Mouse (Mus musculus): ENCODE measurements around the gene Trib3. TPM values are rescaled to one million over a fixed set of nuclear protein-coding genes. Genes with fewer than 3 reads are reported as not detected.

Gene Trib3
- polyA plus RNA-seq, 1 experiment from 2014 or later = 2.6 TPM

DNA sequence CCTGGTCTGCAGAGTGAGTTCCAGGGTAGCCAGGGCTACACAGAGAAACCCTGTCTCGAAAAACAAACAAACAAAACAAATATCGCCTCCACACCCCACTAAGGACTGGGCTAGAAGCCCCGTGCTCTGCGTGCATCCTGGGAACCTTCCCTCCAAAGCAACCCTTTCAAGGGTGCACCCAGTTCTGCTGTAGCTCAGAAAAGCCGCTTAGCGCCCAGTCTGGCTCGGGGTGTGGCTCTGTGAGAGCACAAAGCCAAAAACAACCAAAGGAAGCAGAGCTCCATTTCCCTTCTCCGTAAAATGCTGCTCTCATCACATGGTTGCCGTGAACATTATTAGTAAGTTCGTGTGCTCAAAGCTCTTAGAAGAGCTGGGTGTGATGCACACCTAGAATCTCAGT lies 529 bp upstream of the Trib3 start:
- no peaks in the 10 kb centered on the region for H3K36me3 ChIP-seq
- no peaks in the 10 kb centered on the region for H3K9me3 ChIP-seq (replicated peaks)
- peaks cover 23% of the 10 kb centered on the region for H3K4me1 ChIP-seq
- DNase-seq (ENCODE audit: low spot score) = no peak
- 10% methylated on average over 10 of the region's 10 CpGs for WGBS
- peak overlapping the region; percentile 58; the same call in 1 of the 2 replicates for H3K27ac ChIP-seq
- H3K4me3 ChIP-seq = peak overlapping the region; percentile 70
- H3K27me3 ChIP-seq (ENCODE audit: low read depth, poor library complexity, severe bottlenecking) = peaks cover 36% of the 10 kb centered on the region

DNA sequence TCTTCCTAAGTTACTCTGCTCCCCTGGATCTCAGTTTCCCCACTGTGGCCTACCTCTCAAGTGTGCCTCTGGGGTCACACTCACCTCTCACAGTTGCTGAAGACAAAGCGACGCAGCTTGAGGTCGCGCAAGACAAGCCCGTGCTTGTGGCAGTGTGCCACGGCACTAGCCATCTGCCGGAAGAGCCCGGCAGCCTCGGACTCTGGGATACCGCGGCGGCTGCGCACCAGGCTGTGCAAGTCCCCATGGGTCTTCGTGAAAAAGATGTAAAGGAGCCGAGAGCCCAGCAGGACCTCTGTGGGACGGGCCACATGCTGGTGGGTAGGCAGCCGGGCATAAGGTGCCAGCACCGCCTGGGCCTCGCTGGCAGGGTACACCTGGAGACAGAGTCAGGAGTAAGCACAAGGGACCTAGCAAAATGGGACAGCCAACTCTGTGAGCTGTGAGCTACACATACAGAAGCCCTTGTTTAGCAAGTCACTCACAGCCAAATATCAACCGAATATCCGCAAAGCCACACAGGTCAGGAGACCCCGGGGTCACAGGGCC lies 4.1 kb downstream of the Trib3 start:
- 90% methylated on average over 22 of the region's 22 CpGs for WGBS
- Histone ChIP-seq H3K27me3 (ENCODE audit: low read depth, poor library complexity, severe bottlenecking) (peaks cover 30% of the 10 kb centered on the region), H3K4me1 (peaks cover 17% of the 10 kb centered on the region), H3K27ac (no peak overlapping the region), H3K4me3 (no peak overlapping the region), H3K9me3 (replicated peaks) (no peaks in the 10 kb centered on the region), H3K36me3 (no peaks in the 10 kb centered on the region)
- DNase-seq (ENCODE audit: low spot score) = no peak

DNA sequence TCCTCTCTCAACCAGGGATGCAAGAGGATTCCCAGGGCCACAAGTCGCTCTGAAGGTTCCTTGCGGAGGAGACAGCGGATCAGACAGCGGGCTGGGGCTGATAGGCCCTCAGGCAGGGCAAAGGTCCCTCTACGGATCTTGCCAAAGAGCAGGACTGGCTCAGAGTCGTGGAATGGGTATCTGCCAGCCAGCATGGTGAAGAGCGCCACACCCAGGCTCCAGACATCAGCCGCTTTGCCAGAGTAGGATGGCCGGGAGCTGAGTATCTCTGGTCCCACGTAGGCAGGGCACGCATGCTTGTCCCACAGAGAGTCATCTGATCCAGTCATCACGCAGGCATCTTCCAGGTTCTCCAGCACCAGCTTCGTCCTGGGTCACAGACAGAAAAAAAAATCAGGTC lies 5.5 kb downstream of the Trib3 start:
- H3K36me3 ChIP-seq = no peaks in the 10 kb centered on the region
- H3K27me3 ChIP-seq (ENCODE audit: low read depth, poor library complexity, severe bottlenecking) = peaks cover 32% of the 10 kb centered on the region
- H3K27ac ChIP-seq = no peak overlapping the region
- 85% methylated on average over 13 of the region's 13 CpGs for WGBS
- H3K4me1 ChIP-seq = peaks cover 5% of the 10 kb centered on the region
- H3K4me3 ChIP-seq = no peak overlapping the region
- DNase-seq (ENCODE audit: low spot score) = no peak
- no peaks in the 10 kb centered on the region for H3K9me3 ChIP-seq (replicated peaks)

DNA sequence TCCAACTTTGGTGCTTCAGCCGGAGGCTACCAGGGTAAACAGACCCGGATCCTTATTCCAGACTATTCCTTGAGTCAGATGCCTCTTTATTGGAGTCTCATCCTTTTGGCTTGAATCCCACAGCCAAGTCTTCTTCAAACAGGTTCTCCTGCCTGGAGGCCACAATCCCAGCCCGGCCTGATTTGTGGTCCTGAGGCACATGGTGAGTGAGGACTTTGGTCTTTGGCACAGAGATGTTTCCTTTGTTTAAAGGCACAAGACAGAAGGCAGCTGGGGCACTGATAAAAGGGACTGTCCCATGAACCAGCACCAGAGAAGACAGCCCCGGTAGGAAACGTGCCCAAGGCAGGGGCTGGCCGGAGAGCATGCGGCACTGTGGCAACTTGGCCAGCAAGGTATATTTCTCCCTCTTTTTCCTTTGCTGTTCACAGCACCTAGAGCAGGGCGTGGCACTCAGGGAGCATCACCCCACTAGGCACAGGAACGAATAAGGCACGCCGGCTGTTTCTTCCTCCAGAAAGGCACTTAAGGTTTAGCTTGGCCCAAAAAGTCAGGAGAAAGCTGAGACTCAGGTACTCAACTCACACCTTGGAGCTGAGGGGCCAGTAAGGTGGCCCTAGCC lies 6.1 kb downstream of the Trib3 start:
- H3K27ac ChIP-seq = no peak overlapping the region
- H3K27me3 ChIP-seq (ENCODE audit: low read depth, poor library complexity, severe bottlenecking) = peaks cover 27% of the 10 kb centered on the region
- H3K9me3 ChIP-seq (replicated peaks) = no peaks in the 10 kb centered on the region
- DNase-seq (ENCODE audit: low spot score) = no peak
- WGBS = 87% methylated on average over 11 of the region's 11 CpGs
- no peaks in the 10 kb centered on the region for H3K36me3 ChIP-seq
- H3K4me1 ChIP-seq = peaks cover 2% of the 10 kb centered on the region; the same call in 1 of the 2 replicates
- H3K4me3 ChIP-seq = no peak overlapping the region

DNA sequence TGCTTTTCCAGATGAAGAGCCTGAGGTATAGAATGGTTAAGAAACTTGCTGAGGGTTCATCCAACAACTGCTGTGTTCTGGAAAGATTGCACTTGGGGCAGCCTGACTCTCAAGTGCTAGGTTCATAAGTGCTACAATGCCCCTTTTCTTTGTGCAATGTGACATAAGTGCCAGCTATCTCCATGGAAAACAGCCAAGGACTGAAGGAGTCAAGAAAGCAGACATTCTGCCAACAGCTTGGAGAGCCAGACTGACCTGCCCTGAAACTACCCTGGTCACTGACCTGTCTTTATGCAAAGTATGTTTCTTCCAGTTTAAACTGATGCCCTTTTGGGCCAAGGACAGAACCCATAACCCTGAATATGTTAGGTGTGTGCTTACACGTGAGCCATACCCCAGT lies 7.0 kb downstream of the Trib3 start:
- Histone ChIP-seq H3K9me3 (replicated peaks) (no peaks in the 10 kb centered on the region), H3K36me3 (no peaks in the 10 kb centered on the region), H3K27me3 (ENCODE audit: low read depth, poor library complexity, severe bottlenecking) (peaks cover 19% of the 10 kb centered on the region), H3K27ac (no peak overlapping the region), H3K4me1 (peaks cover 7% of the 10 kb centered on the region), H3K4me3 (no peak overlapping the region)
- DNase-seq (ENCODE audit: low spot score) = no peak
- WGBS = 80% methylated on average over 1 of the region's 1 CpGs

DNA sequence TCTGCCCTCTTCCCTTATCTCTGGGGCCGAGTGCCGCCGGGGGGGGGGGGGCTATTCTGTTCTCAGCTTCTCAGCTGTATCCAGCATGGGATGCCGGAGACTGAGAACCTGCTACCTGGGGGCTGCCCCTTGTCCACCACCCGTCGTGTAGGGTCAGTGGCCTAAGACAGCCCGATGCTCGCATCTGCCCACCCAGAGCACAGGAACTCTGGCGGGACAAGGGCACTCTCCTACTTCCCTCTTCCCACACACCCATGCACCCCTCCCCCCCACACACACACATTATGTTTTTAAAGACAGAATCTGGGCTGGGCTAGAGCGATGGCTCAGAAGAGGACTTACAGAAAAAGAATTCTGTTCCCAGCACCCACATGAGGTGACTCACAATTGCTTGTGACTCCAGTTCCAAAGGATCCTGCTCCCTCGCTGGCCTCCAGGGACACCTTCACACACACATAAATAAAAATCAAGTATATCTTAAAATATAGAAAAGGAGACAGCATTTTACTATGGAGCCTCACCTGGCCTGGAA lies 8.5 kb downstream of the Trib3 start:
- H3K9me3 ChIP-seq (replicated peaks) = no peaks in the 10 kb centered on the region
- WGBS = 58% methylated on average over 11 of the region's 11 CpGs
- no peak for DNase-seq (ENCODE audit: low spot score)
- peaks cover 7% of the 10 kb centered on the region for H3K36me3 ChIP-seq
- H3K4me3 ChIP-seq = no peak overlapping the region
- H3K4me1 ChIP-seq = peaks cover 22% of the 10 kb centered on the region
- peaks cover 17% of the 10 kb centered on the region for H3K27me3 ChIP-seq (ENCODE audit: low read depth, poor library complexity, severe bottlenecking)
- no peak overlapping the region for H3K27ac ChIP-seq

DNA sequence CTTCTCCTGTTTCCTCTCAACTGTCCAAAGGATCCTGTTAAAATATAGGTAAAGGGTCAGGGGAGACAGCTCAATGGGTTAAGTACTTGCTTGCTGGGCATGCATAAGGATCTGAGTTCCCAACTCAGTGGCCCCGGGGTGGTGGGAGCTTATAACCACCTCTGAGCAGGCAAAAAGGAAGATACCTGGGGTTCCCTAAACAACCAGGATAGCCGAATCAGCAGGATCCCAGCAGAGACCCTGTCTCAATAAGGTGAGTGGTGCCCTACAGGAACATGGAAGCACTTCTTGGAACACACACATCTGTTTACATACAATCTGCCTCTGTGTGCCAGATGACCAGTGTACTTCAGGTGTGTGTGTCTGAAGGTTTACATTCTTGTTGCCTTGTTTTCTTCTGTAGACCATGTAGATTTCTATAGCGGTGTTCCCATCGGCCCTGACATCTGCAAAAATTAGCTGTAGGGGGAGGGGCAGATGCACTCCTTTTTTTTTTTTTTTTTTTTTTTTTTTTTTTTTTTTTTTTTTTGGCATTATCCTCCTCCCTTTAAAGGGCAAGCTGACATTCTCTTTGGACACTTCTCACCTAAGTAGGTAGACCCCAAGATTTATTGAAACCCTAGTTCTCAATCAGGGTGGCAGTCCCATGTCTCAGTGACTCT lies 10.4 kb downstream of the Trib3 start:
- 75% methylated on average over 4 of the region's 4 CpGs for WGBS
- DNase-seq (ENCODE audit: low spot score) = no peak
- H3K27me3 ChIP-seq (ENCODE audit: low read depth, poor library complexity, severe bottlenecking) = peaks cover 17% of the 10 kb centered on the region
- H3K4me3 ChIP-seq = no peak overlapping the region
- H3K4me1 ChIP-seq = peaks cover 23% of the 10 kb centered on the region
- H3K9me3 ChIP-seq (replicated peaks) = no peaks in the 10 kb centered on the region
- H3K27ac ChIP-seq = no peak overlapping the region
- H3K36me3 ChIP-seq = peaks cover 25% of the 10 kb centered on the region

DNA sequence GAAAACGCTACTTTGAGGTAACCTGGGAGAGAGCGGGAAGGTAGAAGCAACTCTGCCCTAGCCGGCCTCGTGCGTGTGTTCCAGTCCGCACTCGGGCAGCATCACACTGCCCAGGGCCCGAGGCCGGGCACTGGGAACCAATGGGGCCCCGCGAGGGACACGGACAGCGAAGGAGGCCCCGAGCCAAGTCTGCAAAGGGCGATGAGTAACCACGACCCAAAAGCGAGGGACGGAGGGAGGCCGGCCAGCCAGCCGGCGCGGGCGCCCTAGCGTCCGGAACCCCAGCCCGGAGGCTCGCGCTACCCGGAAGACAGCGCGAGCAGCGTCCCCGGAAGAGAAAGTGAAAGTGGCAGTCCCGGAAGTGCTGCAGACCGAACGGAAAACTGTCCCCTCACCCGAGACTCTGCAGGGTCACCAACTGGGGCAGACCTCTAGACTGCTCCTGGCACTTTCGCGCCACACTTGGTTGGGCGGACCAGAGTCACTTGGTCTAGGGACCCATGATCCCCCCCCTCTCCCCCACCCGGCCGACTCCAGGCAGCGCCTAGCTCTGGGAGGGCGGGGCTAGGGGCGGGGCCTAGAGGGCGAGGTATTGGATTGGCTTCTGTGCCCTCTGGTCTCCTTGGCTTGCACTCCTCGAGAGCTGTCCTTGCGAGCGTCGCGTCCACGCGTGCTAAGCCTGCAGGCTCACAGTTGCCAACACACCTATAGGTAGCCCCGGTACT lies 11.6 kb downstream of the Trib3 start, which contains the start of gene Rbck1:
Rbck1 (minus strand) TSS at position 553 of the 725 bp plus-strand sequence.
- peaks cover 37% of the 10 kb centered on the region for H3K36me3 ChIP-seq
- under 1% methylated on average over 54 of the region's 54 CpGs for WGBS

DNA sequence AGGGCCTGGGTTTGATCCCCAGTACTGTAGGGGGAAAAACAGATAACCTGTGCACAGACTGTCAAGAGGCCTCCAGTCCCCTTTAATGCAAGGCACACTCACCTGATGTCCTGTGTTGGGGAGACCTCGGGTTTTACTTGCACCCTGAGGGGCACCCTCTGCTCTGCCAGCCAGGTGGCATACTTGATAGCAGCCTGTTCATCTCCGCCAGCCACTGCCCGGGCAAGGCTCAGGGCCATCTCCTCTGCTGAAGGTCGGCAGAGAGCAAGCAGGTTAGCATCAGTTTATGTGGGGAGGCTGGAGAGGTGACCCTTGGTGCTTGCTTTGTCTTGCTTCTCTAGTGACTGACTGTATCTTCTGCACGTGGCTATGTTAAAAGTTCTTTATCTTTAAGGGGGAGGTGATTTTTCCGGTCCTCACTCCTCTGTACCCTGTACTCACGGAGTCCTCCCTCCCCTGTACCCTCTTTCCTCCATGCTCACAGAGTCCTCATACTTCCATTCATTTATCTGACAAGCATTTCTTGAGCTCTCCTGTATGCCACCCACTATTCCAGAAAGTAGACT lies 12.9 kb downstream of the Trib3 start:
- 0 out of 2 replicates have a peak overlapping the region, but pooled peaks have one; percentile 93 for H3K27ac ChIP-seq
- 70% methylated on average over 7 of the region's 7 CpGs for WGBS
- H3K9me3 ChIP-seq (replicated peaks) = no peaks in the 10 kb centered on the region
- peaks cover 17% of the 10 kb centered on the region for H3K27me3 ChIP-seq (ENCODE audit: low read depth, poor library complexity, severe bottlenecking)
- H3K36me3 ChIP-seq = peaks cover 50% of the 10 kb centered on the region
- H3K4me3 ChIP-seq = peak overlapping the region; percentile 71
- H3K4me1 ChIP-seq = peaks cover 23% of the 10 kb centered on the region
- DNase-seq (ENCODE audit: low spot score) = no peak

More for the DNA sequence above, 11.6 kb downstream of the Trib3 start, which contains the start of gene Rbck1:
- Histone ChIP-seq H3K4me3 (peak within 1 kb of the TSS; percentile 71), H3K9me3 (replicated peaks) (no peaks in the 10 kb centered on the region), H3K4me1 (peaks cover 23% of the 10 kb centered on the region), H3K27me3 (ENCODE audit: low read depth, poor library complexity, severe bottlenecking) (peaks cover 17% of the 10 kb centered on the region), H3K27ac (peak within 1 kb of the TSS; percentile 93)
- DNase-seq (ENCODE audit: low spot score) = peak; percentile 90

DNA sequence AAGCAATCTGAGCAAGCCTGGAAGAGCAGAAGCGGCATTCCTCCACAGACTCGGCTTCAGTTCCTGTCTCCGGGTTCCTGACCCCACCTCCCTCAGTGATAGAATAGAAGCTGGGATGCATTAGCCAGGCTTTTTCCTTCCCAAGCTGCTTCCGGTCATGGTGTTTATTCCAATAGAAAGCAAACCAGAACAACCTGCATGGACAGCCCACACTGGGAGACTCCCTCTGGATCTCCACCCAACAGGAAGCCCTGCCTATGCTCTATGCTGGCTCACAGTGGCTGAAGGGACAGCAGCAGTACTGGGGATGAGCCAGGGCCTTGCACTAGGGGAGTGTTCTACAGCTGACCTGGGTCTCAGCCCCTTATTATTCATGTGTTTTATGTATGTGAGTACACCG lies 15.9 kb downstream of the Trib3 start:
- Histone ChIP-seq H3K27me3 (ENCODE audit: low read depth, poor library complexity, severe bottlenecking) (no peaks in the 10 kb centered on the region), H3K36me3 (peaks cover 80% of the 10 kb centered on the region), H3K4me1 (peaks cover 23% of the 10 kb centered on the region), H3K4me3 (no peak overlapping the region), H3K27ac (no peak overlapping the region), H3K9me3 (replicated peaks) (no peaks in the 10 kb centered on the region)
- WGBS = 81% methylated on average over 5 of the region's 5 CpGs
- DNase-seq (ENCODE audit: low spot score) = no peak

DNA sequence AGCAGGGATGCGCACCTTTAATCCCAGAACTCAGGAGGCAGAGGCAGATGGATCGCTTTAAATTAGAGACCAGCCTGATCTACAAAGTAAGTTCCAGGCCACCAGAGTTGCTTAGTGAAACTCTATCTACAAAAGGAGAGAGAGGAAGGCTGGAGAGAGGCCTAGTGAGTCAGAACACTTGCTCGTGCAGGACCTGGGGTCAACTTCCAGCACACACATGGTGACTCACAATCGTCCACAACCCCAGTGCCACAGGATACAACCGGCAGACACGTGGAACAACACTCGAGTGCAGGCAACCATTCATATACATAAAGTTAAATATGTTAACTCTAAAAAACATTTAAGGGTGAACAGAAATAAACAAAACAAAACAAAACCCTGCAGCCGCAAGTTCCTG lies 17.2 kb downstream of the Trib3 start:
- H3K4me1 ChIP-seq = peaks cover 13% of the 10 kb centered on the region
- DNase-seq (ENCODE audit: low spot score) = no peak
- no peak overlapping the region for H3K27ac ChIP-seq
- H3K27me3 ChIP-seq (ENCODE audit: low read depth, poor library complexity, severe bottlenecking) = no peaks in the 10 kb centered on the region
- WGBS = 94% methylated on average over 8 of the region's 8 CpGs
- H3K36me3 ChIP-seq = peaks cover 93% of the 10 kb centered on the region
- no peak overlapping the region for H3K4me3 ChIP-seq
- no peaks in the 10 kb centered on the region for H3K9me3 ChIP-seq (replicated peaks)

DNA sequence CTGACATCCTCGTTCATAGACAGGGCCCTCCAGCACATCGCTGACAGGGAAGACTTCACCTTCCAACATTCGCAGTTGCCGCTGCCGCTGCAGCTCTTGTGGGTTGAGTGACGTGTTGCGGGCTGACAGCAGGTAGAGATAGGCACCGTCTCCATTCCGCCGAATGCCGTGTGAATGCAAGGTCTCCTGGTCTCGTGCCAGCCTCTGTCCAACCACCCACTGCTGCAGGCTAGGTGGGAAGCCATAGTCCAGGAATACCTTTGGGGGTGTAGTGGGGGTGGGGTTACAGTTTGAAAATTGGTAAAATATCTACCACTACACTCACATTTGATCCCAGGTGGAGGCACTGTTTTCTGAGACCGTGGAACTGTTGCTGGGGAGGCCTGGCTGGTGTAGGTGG lies 17.7 kb downstream of the Trib3 start:
- no peak for DNase-seq (ENCODE audit: low spot score)
- no peaks in the 10 kb centered on the region for H3K9me3 ChIP-seq (replicated peaks)
- H3K36me3 ChIP-seq = peaks cover 98% of the 10 kb centered on the region
- H3K4me1 ChIP-seq = peaks cover 8% of the 10 kb centered on the region
- WGBS = 92% methylated on average over 13 of the region's 13 CpGs
- H3K27me3 ChIP-seq (ENCODE audit: low read depth, poor library complexity, severe bottlenecking) = no peaks in the 10 kb centered on the region
- no peak overlapping the region for H3K27ac ChIP-seq
- H3K4me3 ChIP-seq = no peak overlapping the region
